Mouse (Mus musculus) G1E (cell line): ENCODE measurements around the gene Pqlc2.

Experiments used
- CTCF ChIP-seq: IDR thresholded peaks from 2 replicates; pipeline ENCODE4 v1.5.1; 2012; ENCODE audit warnings: low read depth, low read length, inconsistent platforms, mixed read lengths
- GATA1 ChIP-seq: IDR thresholded peaks from 2 replicates; pipeline ENCODE4 v1.6.1; 2012; ENCODE audit warnings: borderline replicate concordance, low read length, inconsistent platforms, mixed read lengths
- GATA2 ChIP-seq: IDR thresholded peaks from 2 replicates; pipeline ENCODE4 v1.6.1; 2012; ENCODE audit warnings: low read depth, low read length, inconsistent platforms, borderline replicate concordance
- POLR2AphosphoS5 ChIP-seq: IDR thresholded peaks from 2 replicates; pipeline ENCODE4 v1.6.1; 2012; ENCODE audit warnings: low read depth, low read length, inconsistent platforms; ENCODE audit not compliant: insufficient replicate concordance
- TAL1 ChIP-seq: conservative IDR thresholded peaks from 2 replicates; pipeline ENCODE4 v1.6.1; 2012; ENCODE audit warnings: low read depth, low read length, inconsistent platforms, mixed read lengths

- TF ChIP-seq CTCF (no peak), TAL1 (no peak), POLR2AphosphoS5 (no peak), GATA1 (no peak), GATA2 (no peak)
These were observed 19.4 kb downstream of the Pqlc2 start for GRCm38 (mm10) chr4:139291099-139291498.
